Mouse (Mus musculus): Measurements from ENCODE around the gene Abhd14b. TPM values are rescaled to one million over a fixed set of nuclear protein-coding genes. Genes with fewer than 3 reads are reported as not detected.

The Abhd14b gene
- total RNA-seq, 2 experiments from 2014 or later, result 25.2 to 45.0 TPM

- no peak for DNase-seq
Observed at GRCm38 (mm10) chr9:106460401-106461025, 13.3 kb downstream of the Abhd14b start.

- no peak for DNase-seq
Observed at GRCm38 (mm10) chr9:106461026-106461415, 13.8 kb downstream of the Abhd14b start.

GRCm38 (mm10) chr9:106461641-106462429 lies 14.6 kb downstream of the Abhd14b start:
- DNase-seq, result no peak

GRCm38 (mm10) chr9:106462430-106462800 lies 15.2 kb downstream of the Abhd14b start:
- DNase-seq, result no peak

GRCm38 (mm10) chr9:106463122-106464063 lies 16.1 kb downstream of the Abhd14b start:
- no peak for DNase-seq

- DNase-seq, result peak; percentile 55 to 76
Observed at GRCm38 (mm10) chr9:106464751-106465541, 17.7 kb downstream of the Abhd14b start.

GRCm38 (mm10) chr9:106465571-106466200 lies 18.4 kb downstream of the Abhd14b start, which contains the start of gene Gpr62:
Gpr62 (minus strand) TSS chr9:106465938.
- DNase-seq, result no peak

GRCm38 (mm10) chr9:106466721-106467120 lies 19.5 kb downstream of the Abhd14b start:
- DNase-seq, result no peak

- no peak for DNase-seq
Observed at GRCm38 (mm10) chr9:106467746-106468145, 20.5 kb downstream of the Abhd14b start.

- no peak for DNase-seq
Observed at GRCm38 (mm10) chr9:106469317-106469716, 22.1 kb downstream of the Abhd14b start.

- DNase-seq, result no peak
Observed at GRCm38 (mm10) chr9:106469776-106470175, 22.5 kb downstream of the Abhd14b start.

- DNase-seq, result no peak
Observed at GRCm38 (mm10) chr9:106470991-106471750, 23.9 kb downstream of the Abhd14b start.

GRCm38 (mm10) chr9:106471892-106472291 lies 24.6 kb downstream of the Abhd14b start:
- DNase-seq, result peak; percentile 44 to 66

GRCm38 (mm10) chr9:106472321-106472720 lies 25.1 kb downstream of the Abhd14b start:
- no peak for DNase-seq

GRCm38 (mm10) chr9:106473081-106473752 lies 26.0 kb downstream of the Abhd14b start:
- no peak for DNase-seq

GRCm38 (mm10) chr9:106473753-106474105 lies 26.5 kb downstream of the Abhd14b start:
- DNase-seq, result no peak

GRCm38 (mm10) chr9:106474456-106474855 lies 27.2 kb downstream of the Abhd14b start:
- DNase-seq, result peak; percentile 74 to 84

GRCm38 (mm10) chr9:106475046-106475445 lies 27.8 kb downstream of the Abhd14b start:
- DNase-seq, result peak in 1 of 2 experiments; percentile 51

GRCm38 (mm10) chr9:106475663-106476001 lies 28.4 kb downstream of the Abhd14b start, which contains the start of gene Rrp9:
Rrp9 (plus strand) TSS chr9:106475963.
- DNase-seq, result no peak
